Mouse (Mus musculus): ENCODE measurements around the gene Sntg2. TPM values are rescaled to one million over a fixed set of nuclear protein-coding genes. Genes with fewer than 3 reads are reported as not detected.

Gene Sntg2
- polyA plus RNA-seq, 1 experiment from 2014 or later = not detected

- ChIA-PET CTCF (no interaction called here), POLR2A (no interaction called here)
- H3K27me3 ChIP-seq = peaks cover 19% of the 10 kb centered on the region
- ATAC-seq = no peak
- TF ChIP-seq CTCF (IDR thresholded peaks at IDR 0.05) = no peak
- in situ Hi-C loops (cut with MboI; ENCODE audit: low pct_unique_long_range_greater_than_20kb) = no loop called here
- no peak for DNase-seq (ENCODE audit: low read depth, low spot score)
Measured at GRCm38 (mm10) chr12:30244194-30244593, 129.0 kb downstream of the Sntg2 start.

GRCm38 (mm10) chr12:30240891-30241290, 132.3 kb downstream of the Sntg2 start:
- DNase-seq (ENCODE audit: low read depth, low spot score) (no peak), ATAC-seq (no peak)
- CTCF ChIA-PET = no interaction called here
- TF ChIP-seq CTCF (IDR thresholded peaks at IDR 0.05) = no peak
- peaks cover 32% of the 10 kb centered on the region for H3K27me3 ChIP-seq
- in situ Hi-C loops (cut with MboI; ENCODE audit: low pct_unique_long_range_greater_than_20kb) = no loop called here
- POLR2A ChIA-PET = no interaction called here

- CTCF ChIA-PET = no interaction called here
- DNase-seq (ENCODE audit: low read depth, low spot score) (no peak), ATAC-seq (no peak)
- in situ Hi-C loops (cut with MboI; ENCODE audit: low pct_unique_long_range_greater_than_20kb) = no loop called here
- H3K27me3 ChIP-seq = peaks cover 43% of the 10 kb centered on the region
- POLR2A ChIA-PET = no interaction called here
- TF ChIP-seq CTCF (IDR thresholded peaks at IDR 0.05) = no peak
Measured at GRCm38 (mm10) chr12:30234940-30235339, 138.2 kb downstream of the Sntg2 start.

- peaks cover 29% of the 10 kb centered on the region for H3K27me3 ChIP-seq
- in situ Hi-C loops (cut with MboI; ENCODE audit: low pct_unique_long_range_greater_than_20kb) = no loop called here
- ChIA-PET CTCF (no interaction called here), POLR2A (no interaction called here)
- no peak for TF ChIP-seq CTCF (IDR thresholded peaks at IDR 0.05)
- ATAC-seq (no peak), DNase-seq (ENCODE audit: low read depth, low spot score) (no peak)
Measured at GRCm38 (mm10) chr12:30228004-30228403, 145.2 kb downstream of the Sntg2 start.

GRCm38 (mm10) chr12:30226247-30226646, 146.9 kb downstream of the Sntg2 start:
- DNase-seq (ENCODE audit: low read depth, low spot score) = no peak
- CTCF ChIA-PET = no interaction called here
- no peak for TF ChIP-seq CTCF (IDR thresholded peaks at IDR 0.05)
- peaks cover 29% of the 10 kb centered on the region for H3K27me3 ChIP-seq
- POLR2A ChIA-PET = no interaction called here
- in situ Hi-C loops (cut with MboI; ENCODE audit: low pct_unique_long_range_greater_than_20kb) = no loop called here
- ATAC-seq = no peak

- no peak for TF ChIP-seq CTCF (IDR thresholded peaks at IDR 0.05)
- in situ Hi-C loops (cut with MboI; ENCODE audit: low pct_unique_long_range_greater_than_20kb) = no loop called here
- CTCF ChIA-PET = no interaction called here
- peaks cover 30% of the 10 kb centered on the region for H3K27me3 ChIP-seq
- DNase-seq (ENCODE audit: low read depth, low spot score) (no peak), ATAC-seq (no peak)
- POLR2A ChIA-PET = no interaction called here
Measured at GRCm38 (mm10) chr12:30216762-30217441, 156.3 kb downstream of the Sntg2 start.

GRCm38 (mm10) chr12:30214761-30215160, 158.4 kb downstream of the Sntg2 start:
- DNase-seq (ENCODE audit: low read depth, low spot score) = no peak
- ChIA-PET CTCF (no interaction called here), POLR2A (no interaction called here)
- in situ Hi-C loops (cut with MboI; ENCODE audit: low pct_unique_long_range_greater_than_20kb) = no loop called here
- peaks cover 42% of the 10 kb centered on the region for H3K27me3 ChIP-seq
- no peak for ATAC-seq
- TF ChIP-seq CTCF (IDR thresholded peaks at IDR 0.05) = no peak

GRCm38 (mm10) chr12:30210388-30210787, 162.8 kb downstream of the Sntg2 start:
- peaks cover 42% of the 10 kb centered on the region for H3K27me3 ChIP-seq
- ATAC-seq = no peak
- ChIA-PET CTCF (no interaction called here), POLR2A (no interaction called here)
- no peak for DNase-seq (ENCODE audit: low read depth, low spot score)
- in situ Hi-C loops (cut with MboI; ENCODE audit: low pct_unique_long_range_greater_than_20kb) = no loop called here
- no peak for TF ChIP-seq CTCF (IDR thresholded peaks at IDR 0.05)

GRCm38 (mm10) chr12:30208527-30208926, 164.6 kb downstream of the Sntg2 start:
- ATAC-seq = no peak
- ChIA-PET POLR2A (no interaction called here), CTCF (interaction anchor here (1.3 kb wide), 1 partner anchor 37 kb away, joined by 3 read pairs; no protein-coding TSS in a partner anchor)
- in situ Hi-C loops (cut with MboI; ENCODE audit: low pct_unique_long_range_greater_than_20kb) = no loop called here
- peaks cover 27% of the 10 kb centered on the region for H3K27me3 ChIP-seq
- TF ChIP-seq CTCF (IDR thresholded peaks at IDR 0.05) = no peak
- DNase-seq (ENCODE audit: low read depth, low spot score) = no peak

GRCm38 (mm10) chr12:30208087-30208486, 165.1 kb downstream of the Sntg2 start:
- DNase-seq (ENCODE audit: low read depth, low spot score) = no peak
- H3K27me3 ChIP-seq = peaks cover 27% of the 10 kb centered on the region
- no peak for ATAC-seq
- ChIA-PET CTCF (interaction anchor here (1.3 kb wide), 1 partner anchor 36 kb away, joined by 3 read pairs; no protein-coding TSS in a partner anchor), POLR2A (no interaction called here)
- TF ChIP-seq CTCF (IDR thresholded peaks at IDR 0.05) = no peak
- in situ Hi-C loops (cut with MboI; ENCODE audit: low pct_unique_long_range_greater_than_20kb) = no loop called here

- POLR2A ChIA-PET = no interaction called here
- no peak for ATAC-seq
- in situ Hi-C loops (cut with MboI; ENCODE audit: low pct_unique_long_range_greater_than_20kb) = no loop called here
- DNase-seq (ENCODE audit: low read depth, low spot score) = no peak
- CTCF ChIA-PET = no interaction called here
- peaks cover 23% of the 10 kb centered on the region for H3K27me3 ChIP-seq
- no peak for TF ChIP-seq CTCF (IDR thresholded peaks at IDR 0.05)
Measured at GRCm38 (mm10) chr12:30204457-30204856, 168.7 kb downstream of the Sntg2 start.

- no peak for TF ChIP-seq CTCF (IDR thresholded peaks at IDR 0.05)
- ChIA-PET CTCF (no interaction called here), POLR2A (no interaction called here)
- no peak for ATAC-seq
- DNase-seq (ENCODE audit: low read depth, low spot score) = no peak
- peaks cover 20% of the 10 kb centered on the region for H3K27me3 ChIP-seq
- in situ Hi-C loops (cut with MboI; ENCODE audit: low pct_unique_long_range_greater_than_20kb) = no loop called here
Measured at GRCm38 (mm10) chr12:30202763-30203162, 170.4 kb downstream of the Sntg2 start.
